Mouse (Mus musculus): ENCODE measurements around the gene Rtbdn. TPM values are rescaled to one million over a fixed set of nuclear protein-coding genes. Genes with fewer than 3 reads are reported as not detected.

Gene Rtbdn
- polyA plus RNA-seq, 1 experiment, result 0.05 TPM

DNA sequence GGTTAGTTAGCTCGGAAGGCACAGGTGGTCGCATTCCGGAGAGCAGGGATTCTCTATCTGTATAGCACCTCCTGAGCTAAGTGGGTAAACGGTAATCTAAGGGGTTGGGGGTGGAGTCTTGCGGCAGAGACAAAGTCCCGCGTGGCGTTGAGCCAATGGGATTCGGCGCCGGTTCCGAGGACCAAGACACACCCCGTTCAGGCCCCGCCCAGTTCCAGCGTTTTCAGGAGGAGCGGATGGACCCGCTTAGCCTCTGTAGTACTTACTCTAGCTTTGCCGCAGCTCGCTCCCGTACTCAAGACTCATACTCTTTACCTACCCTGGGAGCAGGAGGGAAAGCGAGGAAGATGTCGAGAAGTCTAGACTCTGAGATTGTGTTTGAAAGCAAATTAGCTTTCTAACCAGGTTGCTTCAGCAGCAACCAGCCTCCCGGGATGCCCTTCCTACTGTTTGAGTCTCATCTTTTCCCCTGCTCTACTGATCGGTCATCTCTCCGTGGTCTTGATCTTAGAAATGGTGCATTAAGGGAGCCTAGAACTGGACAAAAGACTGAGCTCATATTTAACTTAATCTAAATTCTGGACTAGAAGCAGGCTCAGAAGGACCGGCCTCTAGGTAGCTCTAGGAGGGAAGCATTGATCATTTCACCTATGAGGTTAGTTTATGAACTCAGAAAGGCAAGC lies 2.2 kb upstream of the Rtbdn start:
- Histone ChIP-seq H3K79me2 (ENCODE audit: control insufficient read depth, insufficient read depth) (no peaks in the 10 kb centered on the region), H3K4me3 (ENCODE audit: insufficient read depth, poor library complexity, severe bottlenecking) (no peak overlapping the region), H3K79me3 (ENCODE audit: low read depth) (no peaks in the 10 kb centered on the region), H3ac (ENCODE audit: control insufficient read depth, insufficient read length, low read depth) (no peak overlapping the region), H3K27me3 (ENCODE audit: control insufficient read depth, insufficient read depth, insufficient read length) (peaks cover 31% of the 10 kb centered on the region), H3K36me3 (ENCODE audit: control insufficient read depth, insufficient read depth) (no peaks in the 10 kb centered on the region)
- TF ChIP-seq CTCF (IDR thresholded peaks at IDR 0.05; ENCODE audit: control insufficient read depth, insufficient read depth, insufficient read length) (no peak), FOSL1 (IDR thresholded peaks at IDR 0.05; ENCODE audit: insufficient read depth, low read length, poor library complexity, severe bottlenecking) (no peak), MAX (IDR thresholded peaks at IDR 0.05) (no peak), MYOG (IDR thresholded peaks at IDR 0.05; ENCODE audit: control insufficient read depth, extremely low read depth, insufficient read length) (no peak), CEBPB (IDR thresholded peaks at IDR 0.05; ENCODE audit: low read depth) (no peak), USF1 (IDR thresholded peaks at IDR 0.05; ENCODE audit: low read depth) (no peak), MYOD1 (IDR thresholded peaks at IDR 0.05; ENCODE audit: control insufficient read depth, insufficient read length, low read depth) (no peak)

DNA sequence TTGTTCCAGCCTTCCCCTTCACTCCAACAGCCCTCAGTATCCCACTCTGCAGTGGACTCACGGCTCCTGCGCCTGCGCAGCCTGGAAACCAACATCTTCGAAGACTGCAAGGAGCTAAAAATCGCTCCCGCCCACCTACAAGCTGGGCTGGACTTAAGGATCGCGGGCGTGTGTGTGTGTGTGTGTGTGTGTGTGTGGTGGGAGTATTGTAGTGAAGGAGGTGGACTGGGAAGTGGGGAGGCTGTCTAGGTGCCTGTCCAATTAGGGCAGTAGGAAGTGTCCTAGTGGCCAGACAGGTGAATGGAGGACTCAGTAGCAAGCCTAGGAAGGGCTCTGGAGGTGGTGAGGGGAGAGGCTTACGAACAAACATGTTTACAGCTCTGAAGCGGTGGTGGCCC lies 1.6 kb upstream of the Rtbdn start:
- H3K4me3 ChIP-seq (ENCODE audit: insufficient read depth, poor library complexity, severe bottlenecking), result no peak overlapping the region
- no peak for TF ChIP-seq USF1 (IDR thresholded peaks at IDR 0.05; ENCODE audit: low read depth)
- no peak for TF ChIP-seq CTCF (IDR thresholded peaks at IDR 0.05; ENCODE audit: control insufficient read depth, insufficient read depth, insufficient read length)
- TF ChIP-seq FOSL1 (IDR thresholded peaks at IDR 0.05; ENCODE audit: insufficient read depth, low read length, poor library complexity, severe bottlenecking), result no peak
- no peak for TF ChIP-seq CEBPB (IDR thresholded peaks at IDR 0.05; ENCODE audit: low read depth)

DNA sequence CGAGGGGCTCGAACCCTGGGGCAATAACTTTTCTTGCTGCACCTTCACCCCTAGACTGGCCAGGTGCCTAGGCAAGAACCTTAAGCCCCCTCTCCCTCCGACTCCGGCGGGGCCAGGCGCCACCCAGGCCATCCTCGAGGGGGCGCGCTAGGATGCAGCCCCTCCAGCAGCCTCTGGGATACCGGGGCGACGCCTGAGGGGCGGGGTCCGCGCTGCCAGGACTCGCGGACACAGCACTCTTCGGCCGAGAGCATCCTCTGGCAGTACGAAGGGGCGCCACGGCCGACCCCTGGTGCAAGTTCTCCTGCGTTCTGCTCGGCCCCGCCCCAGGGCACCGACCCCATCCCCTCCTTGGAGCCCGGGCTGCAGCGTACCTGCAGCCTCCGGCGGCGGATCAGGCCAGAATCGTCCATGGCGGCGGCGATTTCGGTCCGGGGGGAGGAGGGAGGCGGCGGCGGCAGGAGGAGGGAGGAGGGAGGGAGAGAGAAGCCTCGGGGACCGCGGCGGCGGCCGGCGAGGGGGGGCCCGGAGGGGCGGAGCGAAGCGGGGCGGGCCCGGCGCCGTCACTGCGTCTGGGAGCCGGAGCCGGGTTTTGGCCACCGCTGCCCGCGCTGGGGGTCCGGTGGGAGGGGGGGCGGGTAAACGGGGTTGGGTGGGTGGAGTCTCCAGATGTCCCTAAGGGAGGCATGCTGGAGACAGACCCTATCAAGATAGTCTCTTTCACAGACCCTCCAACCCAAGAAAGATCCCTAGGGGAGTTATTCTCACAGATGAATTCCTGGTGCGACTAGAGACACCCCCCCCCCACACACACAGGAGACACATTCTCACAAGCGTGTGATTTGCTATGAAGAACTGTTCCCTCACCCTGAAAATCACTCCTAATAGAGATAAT lies 911 bp upstream of the Rtbdn start:
- Histone ChIP-seq H3K36me3 (ENCODE audit: control insufficient read depth, insufficient read depth) (no peaks in the 10 kb centered on the region), H3K4me3 (ENCODE audit: insufficient read depth, poor library complexity, severe bottlenecking) (no peak overlapping the region), H3ac (ENCODE audit: control insufficient read depth, insufficient read length, low read depth) (peak overlapping the region; percentile 24), H3K79me2 (ENCODE audit: control insufficient read depth, insufficient read depth) (no peaks in the 10 kb centered on the region), H3K79me3 (ENCODE audit: low read depth) (no peaks in the 10 kb centered on the region), H3K27me3 (ENCODE audit: control insufficient read depth, insufficient read depth, insufficient read length) (peaks cover 42% of the 10 kb centered on the region)
- no peak for TF ChIP-seq USF1 (IDR thresholded peaks at IDR 0.05; ENCODE audit: low read depth)
- no peak for TF ChIP-seq CTCF (IDR thresholded peaks at IDR 0.05; ENCODE audit: control insufficient read depth, insufficient read depth, insufficient read length)

More for the DNA sequence above, 1.6 kb upstream of the Rtbdn start:
- H3K79me2 ChIP-seq (ENCODE audit: control insufficient read depth, insufficient read depth), result no peaks in the 10 kb centered on the region
- H3K36me3 ChIP-seq (ENCODE audit: control insufficient read depth, insufficient read depth), result no peaks in the 10 kb centered on the region
- H3K27me3 ChIP-seq (ENCODE audit: control insufficient read depth, insufficient read depth, insufficient read length), result peaks cover 37% of the 10 kb centered on the region
- no peaks in the 10 kb centered on the region for H3K79me3 ChIP-seq (ENCODE audit: low read depth)
- H3ac ChIP-seq (ENCODE audit: control insufficient read depth, insufficient read length, low read depth), result no peak overlapping the region

DNA sequence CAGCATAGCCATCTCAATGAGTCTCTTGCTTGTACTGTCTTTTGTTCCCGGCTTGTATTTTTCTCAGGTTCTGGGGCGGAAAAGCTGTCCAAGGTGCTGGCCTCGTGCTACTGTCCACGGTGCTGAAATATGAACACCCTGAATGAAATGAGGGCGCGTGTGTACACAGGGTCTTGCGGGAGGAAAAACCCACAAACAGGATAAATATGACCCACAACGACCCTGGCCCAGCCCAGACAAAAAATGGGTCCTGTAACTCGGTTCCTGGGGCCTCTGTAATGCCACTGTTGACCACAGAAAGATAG lies 402 bp downstream of the Rtbdn start:
- peaks cover 47% of the 10 kb centered on the region for H3K27me3 ChIP-seq (ENCODE audit: control insufficient read depth, insufficient read depth, insufficient read length)
- TF ChIP-seq MYOD1 (IDR thresholded peaks at IDR 0.05; ENCODE audit: control insufficient read depth, insufficient read length, low read depth) (no peak), CTCF (IDR thresholded peaks at IDR 0.05; ENCODE audit: control insufficient read depth, insufficient read depth, insufficient read length) (no peak), MAX (IDR thresholded peaks at IDR 0.05) (peak; percentile 93)
- H3K36me3 ChIP-seq (ENCODE audit: control insufficient read depth, insufficient read depth), result no peaks in the 10 kb centered on the region
- H3K79me3 ChIP-seq (ENCODE audit: low read depth), result no peaks in the 10 kb centered on the region
- no peak overlapping the region for H3ac ChIP-seq (ENCODE audit: control insufficient read depth, insufficient read length, low read depth)
- no peak overlapping the region for H3K4me3 ChIP-seq (ENCODE audit: insufficient read depth, poor library complexity, severe bottlenecking)
- no peaks in the 10 kb centered on the region for H3K79me2 ChIP-seq (ENCODE audit: control insufficient read depth, insufficient read depth)

GRCm38 (mm10) chr8:84949753-84950152 lies 3.0 kb downstream of the Rtbdn start:
- TF ChIP-seq MYOD1 (IDR thresholded peaks at IDR 0.05; ENCODE audit: control insufficient read depth, insufficient read length, low read depth) (no peak), CTCF (IDR thresholded peaks at IDR 0.05; ENCODE audit: control insufficient read depth, insufficient read depth, insufficient read length) (no peak), MAX (IDR thresholded peaks at IDR 0.05) (no peak), FOSL1 (IDR thresholded peaks at IDR 0.05; ENCODE audit: insufficient read depth, low read length, poor library complexity, severe bottlenecking) (no peak), MYOG (IDR thresholded peaks at IDR 0.05; ENCODE audit: control insufficient read depth, extremely low read depth, insufficient read length) (no peak), CEBPB (IDR thresholded peaks at IDR 0.05; ENCODE audit: low read depth) (no peak), USF1 (IDR thresholded peaks at IDR 0.05; ENCODE audit: low read depth) (no peak)
- no peak overlapping the region for H3ac ChIP-seq (ENCODE audit: control insufficient read depth, insufficient read length, low read depth)
- H3K36me3 ChIP-seq (ENCODE audit: control insufficient read depth, insufficient read depth), result no peaks in the 10 kb centered on the region
- no peak overlapping the region for H3K4me3 ChIP-seq (ENCODE audit: insufficient read depth, poor library complexity, severe bottlenecking)
- H3K27me3 ChIP-seq (ENCODE audit: control insufficient read depth, insufficient read depth, insufficient read length), result peaks cover 34% of the 10 kb centered on the region
- no peaks in the 10 kb centered on the region for H3K79me3 ChIP-seq (ENCODE audit: low read depth)
- no peaks in the 10 kb centered on the region for H3K79me2 ChIP-seq (ENCODE audit: control insufficient read depth, insufficient read depth)

Measured in C2C12 (cell line).